Mouse (Mus musculus): ENCODE data around the gene Slc37a2. TPM values are rescaled to one million over a fixed set of nuclear protein-coding genes. Genes with fewer than 3 reads are reported as not detected.

The Slc37a2 gene
- polyA plus RNA-seq, 1 experiment, result 7.3 TPM

DNA sequence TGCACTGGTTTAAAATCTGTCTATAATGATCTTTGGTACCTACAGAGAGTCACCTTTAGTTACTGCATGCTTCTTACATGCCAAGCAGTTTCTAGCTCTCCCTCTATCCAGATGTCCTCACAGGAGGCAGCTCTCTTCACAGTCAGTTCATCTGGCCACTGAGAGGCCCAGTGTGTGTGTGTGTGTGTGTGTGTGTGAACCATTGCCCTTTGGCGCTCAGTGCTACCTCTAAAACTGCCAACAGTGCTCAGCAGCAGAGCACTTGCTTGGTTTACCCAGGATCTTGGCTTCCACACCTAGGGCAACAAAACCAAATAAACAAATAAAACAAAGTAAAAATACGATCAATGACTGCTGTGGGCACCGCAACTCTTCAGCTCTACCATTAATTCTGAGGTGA, 5.6 kb downstream of the Slc37a2 start:
- H3K4me1 ChIP-seq (ENCODE audit: control insufficient read depth, insufficient read depth, low read length), result peaks cover 3% of the 10 kb centered on the region; the same call in 1 of the 2 replicates
- H3K4me3 ChIP-seq (replicated peaks; ENCODE audit: control insufficient read depth, low read depth, low read length), result no peak overlapping the region
- TF ChIP-seq CTCF (IDR thresholded peaks at IDR 0.05; ENCODE audit: control insufficient read depth, insufficient read depth, low read length), result no peak
- no peak for TF ChIP-seq POLR2A (IDR thresholded peaks at IDR 0.05; ENCODE audit: borderline replicate concordance, control insufficient read depth, low read depth, low read length)
- no peak overlapping the region for H3K27ac ChIP-seq (ENCODE audit: control insufficient read depth, insufficient read depth, low read depth, low read length, poor library complexity)
- WGBS, result 87% methylated on average over 3 of the region's 3 CpGs

DNA sequence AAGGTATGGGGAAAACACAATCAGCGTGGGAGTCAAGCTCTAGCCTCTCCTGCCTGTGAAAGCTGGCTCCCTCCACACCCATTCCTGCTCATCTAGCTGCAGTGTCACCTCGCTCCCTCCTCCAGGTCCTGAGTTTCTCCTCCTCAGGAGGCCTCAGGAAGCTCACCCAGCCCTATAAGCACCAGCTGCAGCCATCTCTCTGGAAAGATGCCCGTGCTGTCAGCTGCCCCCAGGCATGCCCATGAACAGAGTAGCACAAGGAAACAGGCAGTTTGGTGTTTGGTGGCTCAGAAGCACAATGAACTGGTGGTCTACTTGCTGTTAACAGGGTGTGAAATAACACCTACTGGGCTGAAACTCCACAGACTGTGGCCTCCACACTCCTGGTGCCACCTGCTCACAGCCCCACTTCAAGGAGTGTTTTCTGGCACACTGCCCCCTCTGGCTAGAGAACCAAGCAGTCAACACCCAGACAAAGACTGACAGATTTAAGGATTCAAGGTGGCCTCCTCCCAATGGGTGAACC, 7.1 kb downstream of the Slc37a2 start:
- Histone ChIP-seq H3K4me1 (ENCODE audit: control insufficient read depth, insufficient read depth, low read length) (peaks cover 3% of the 10 kb centered on the region), H3K27ac (ENCODE audit: control insufficient read depth, insufficient read depth, low read depth, low read length, poor library complexity) (no peak overlapping the region), H3K4me3 (replicated peaks; ENCODE audit: control insufficient read depth, low read depth, low read length) (no peak overlapping the region)
- WGBS, result 57% methylated on average over 3 of the region's 3 CpGs
- no peak for TF ChIP-seq POLR2A (IDR thresholded peaks at IDR 0.05; ENCODE audit: borderline replicate concordance, control insufficient read depth, low read depth, low read length)
- TF ChIP-seq CTCF (IDR thresholded peaks at IDR 0.05; ENCODE audit: control insufficient read depth, insufficient read depth, low read length), result peak; percentile 19; the same call in 1 of the 2 replicates

DNA sequence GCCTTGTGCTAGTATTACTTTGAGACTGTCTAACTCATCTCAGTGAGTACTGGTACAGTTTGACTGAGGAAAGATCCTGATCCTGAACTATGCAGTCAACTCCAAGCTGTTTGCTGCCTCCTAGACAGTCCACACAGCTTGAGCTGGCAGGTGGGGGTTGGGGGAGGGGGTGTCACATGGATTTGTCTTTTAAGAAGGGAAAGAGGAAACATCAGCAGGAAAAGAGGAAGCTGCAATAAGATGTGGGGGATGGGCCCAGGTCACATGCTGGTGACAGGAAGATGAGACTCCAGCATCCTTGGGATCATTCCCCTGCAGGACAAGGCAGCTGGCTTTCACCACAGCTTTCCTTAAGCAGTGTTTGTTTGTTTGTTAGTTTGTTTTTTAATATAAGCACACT, 8.1 kb downstream of the Slc37a2 start:
- no peak overlapping the region for H3K4me3 ChIP-seq (replicated peaks; ENCODE audit: control insufficient read depth, low read depth, low read length)
- H3K27ac ChIP-seq (ENCODE audit: control insufficient read depth, insufficient read depth, low read depth, low read length, poor library complexity), result peak overlapping the region; percentile 13; the same call in 1 of the 2 replicates
- peaks cover 3% of the 10 kb centered on the region for H3K4me1 ChIP-seq (ENCODE audit: control insufficient read depth, insufficient read depth, low read length)
- no peak for TF ChIP-seq CTCF (IDR thresholded peaks at IDR 0.05; ENCODE audit: control insufficient read depth, insufficient read depth, low read length)
- no peak for TF ChIP-seq POLR2A (IDR thresholded peaks at IDR 0.05; ENCODE audit: borderline replicate concordance, control insufficient read depth, low read depth, low read length)

DNA sequence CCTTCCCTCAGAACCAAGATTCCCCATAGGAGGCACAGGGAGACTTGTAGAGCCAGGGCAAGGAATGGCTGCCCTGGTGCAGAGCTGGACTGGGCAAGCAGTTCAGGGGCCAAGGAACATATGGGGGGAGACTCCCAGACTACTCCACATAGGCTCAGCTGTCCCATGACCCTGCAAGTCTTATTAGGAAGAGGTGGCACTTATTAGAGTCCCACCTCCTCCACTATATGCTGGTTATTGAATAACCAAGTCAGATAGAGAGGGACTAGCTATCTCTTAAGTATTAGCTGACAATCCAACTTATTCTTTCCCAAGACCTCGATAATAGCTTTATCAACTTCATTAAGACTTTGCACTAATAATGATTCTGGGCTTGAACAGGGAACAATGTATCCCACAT, 9.7 kb downstream of the Slc37a2 start:
- no peak overlapping the region for H3K27ac ChIP-seq (ENCODE audit: control insufficient read depth, insufficient read depth, low read depth, low read length, poor library complexity)
- TF ChIP-seq CTCF (IDR thresholded peaks at IDR 0.05; ENCODE audit: control insufficient read depth, insufficient read depth, low read length) (no peak), POLR2A (IDR thresholded peaks at IDR 0.05; ENCODE audit: borderline replicate concordance, control insufficient read depth, low read depth, low read length) (no peak)
- H3K4me3 ChIP-seq (replicated peaks; ENCODE audit: control insufficient read depth, low read depth, low read length), result no peak overlapping the region
- peaks cover 3% of the 10 kb centered on the region for H3K4me1 ChIP-seq (ENCODE audit: control insufficient read depth, insufficient read depth, low read length)
- WGBS, result 85% methylated on average over 1 of the region's 1 CpGs

DNA sequence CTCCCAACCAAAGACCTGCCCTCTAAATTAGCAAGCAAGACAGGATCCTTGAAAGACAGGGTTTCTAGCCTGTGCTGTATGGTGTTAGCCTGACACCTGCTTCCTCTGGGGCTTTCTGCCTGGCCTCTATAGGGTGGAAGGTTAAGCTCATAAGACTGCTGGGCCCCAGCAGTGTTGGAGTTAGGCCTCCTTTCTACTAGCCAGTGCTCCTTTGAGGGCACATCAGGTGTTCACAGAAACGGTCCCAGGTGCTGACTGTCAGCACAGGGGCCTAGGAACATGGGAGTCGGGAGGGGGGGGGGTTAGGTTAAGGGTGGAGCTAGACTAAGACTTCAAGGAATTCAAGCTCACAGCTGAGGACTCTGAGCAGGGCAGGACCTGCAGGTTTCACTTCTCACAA, 10.1 kb downstream of the Slc37a2 start:
- peaks cover 3% of the 10 kb centered on the region for H3K4me1 ChIP-seq (ENCODE audit: control insufficient read depth, insufficient read depth, low read length)
- TF ChIP-seq POLR2A (IDR thresholded peaks at IDR 0.05; ENCODE audit: borderline replicate concordance, control insufficient read depth, low read depth, low read length), result no peak
- no peak for TF ChIP-seq CTCF (IDR thresholded peaks at IDR 0.05; ENCODE audit: control insufficient read depth, insufficient read depth, low read length)
- no peak overlapping the region for H3K27ac ChIP-seq (ENCODE audit: control insufficient read depth, insufficient read depth, low read depth, low read length, poor library complexity)
- WGBS, result 62% methylated on average over 2 of the region's 2 CpGs
- H3K4me3 ChIP-seq (replicated peaks; ENCODE audit: control insufficient read depth, low read depth, low read length), result no peak overlapping the region

DNA sequence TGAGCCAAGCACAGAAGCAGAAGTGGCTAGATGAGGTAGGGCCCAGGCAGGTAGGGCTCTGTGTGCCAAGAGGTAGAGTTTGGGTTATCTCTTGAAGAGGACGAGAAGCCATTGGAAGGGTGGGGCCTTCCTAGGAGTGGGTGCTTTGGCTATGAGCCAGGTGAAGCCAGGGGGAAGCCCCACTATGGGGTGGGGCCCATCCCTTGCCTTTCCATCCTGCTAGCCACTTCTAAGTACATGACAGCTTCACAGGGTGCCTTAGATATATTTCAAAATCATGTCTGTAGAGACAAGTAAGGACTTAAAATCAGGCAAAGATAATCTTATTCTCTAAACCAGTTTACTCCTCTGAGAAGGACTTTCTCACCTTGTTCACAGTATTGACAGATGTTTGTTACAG, 10.9 kb downstream of the Slc37a2 start:
- Histone ChIP-seq H3K4me3 (replicated peaks; ENCODE audit: control insufficient read depth, low read depth, low read length) (no peak overlapping the region), H3K27ac (ENCODE audit: control insufficient read depth, insufficient read depth, low read depth, low read length, poor library complexity) (no peak overlapping the region), H3K4me1 (ENCODE audit: control insufficient read depth, insufficient read depth, low read length) (peaks cover 3% of the 10 kb centered on the region)
- WGBS, result 58% methylated on average over 1 of the region's 1 CpGs
- TF ChIP-seq POLR2A (IDR thresholded peaks at IDR 0.05; ENCODE audit: borderline replicate concordance, control insufficient read depth, low read depth, low read length) (no peak), CTCF (IDR thresholded peaks at IDR 0.05; ENCODE audit: control insufficient read depth, insufficient read depth, low read length) (no peak)

DNA sequence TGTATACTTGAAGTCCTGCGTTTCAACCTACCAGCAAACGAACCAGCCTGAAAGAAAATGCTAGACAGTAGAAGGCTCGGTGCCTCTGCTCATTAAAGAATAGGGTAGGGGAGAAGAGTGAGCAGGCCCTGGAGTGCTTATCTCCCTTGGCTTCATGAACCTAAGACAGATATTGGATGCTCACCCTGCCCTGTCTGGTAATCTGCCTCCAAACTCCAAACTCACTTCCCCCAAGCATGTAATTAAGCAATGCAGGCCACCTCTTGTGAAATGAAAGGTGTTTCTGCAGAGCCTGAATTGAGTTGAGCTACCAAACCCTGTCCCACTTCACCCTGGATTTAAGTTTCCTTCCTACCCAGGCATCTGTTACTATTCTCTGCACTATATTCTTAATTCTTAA, 12.8 kb downstream of the Slc37a2 start:
- WGBS, result 81% methylated on average over 3 of the region's 3 CpGs
- Histone ChIP-seq H3K4me3 (replicated peaks; ENCODE audit: control insufficient read depth, low read depth, low read length) (no peak overlapping the region), H3K4me1 (ENCODE audit: control insufficient read depth, insufficient read depth, low read length) (peaks cover 3% of the 10 kb centered on the region)

DNA sequence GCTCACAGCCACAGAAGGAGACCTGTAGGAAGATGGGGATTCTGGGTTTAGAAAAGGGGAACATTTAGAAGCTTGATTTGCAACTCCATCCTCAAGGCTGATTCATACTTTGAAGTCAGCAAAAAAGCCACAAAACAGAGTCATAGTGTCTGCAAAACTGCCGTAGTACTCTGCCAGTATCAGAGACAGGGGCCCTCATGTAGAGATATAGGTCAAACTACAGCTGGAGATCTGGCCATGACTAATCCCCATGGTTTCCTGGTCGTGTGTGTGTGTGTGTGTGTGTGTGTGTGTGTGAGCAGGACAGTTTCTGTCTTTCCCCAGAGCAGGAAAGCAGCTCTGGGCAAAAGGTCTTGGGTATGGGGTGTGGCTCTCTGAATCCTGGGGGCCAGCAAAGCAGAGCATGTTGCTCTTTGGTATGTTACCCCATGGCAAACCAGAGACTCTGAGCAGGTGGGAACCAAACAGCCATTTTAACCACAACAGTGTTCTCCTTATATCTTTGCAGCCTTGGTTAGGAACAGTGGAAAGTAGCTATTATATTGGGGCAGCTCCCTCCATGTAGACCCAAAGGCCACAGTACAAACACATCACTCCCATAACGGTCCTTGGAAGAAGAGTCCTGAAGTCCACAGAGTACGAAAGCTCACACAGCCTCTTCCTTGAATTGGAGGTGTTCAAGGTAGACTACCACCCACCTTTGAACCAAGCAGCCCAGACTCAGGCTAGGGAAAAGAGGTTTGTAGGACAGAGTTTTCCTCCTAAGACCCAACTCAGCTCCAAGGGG, 19.4 kb downstream of the Slc37a2 start:
- Histone ChIP-seq H3K4me3 (replicated peaks; ENCODE audit: control insufficient read depth, low read depth, low read length) (no peak overlapping the region), H3K27ac (ENCODE audit: control insufficient read depth, insufficient read depth, low read depth, low read length, poor library complexity) (no peak overlapping the region; the same call in 1 of the 2 replicates), H3K4me1 (ENCODE audit: control insufficient read depth, insufficient read depth, low read length) (peaks cover 5% of the 10 kb centered on the region; the same call in 1 of the 2 replicates)
- 47% methylated on average over 4 of the region's 4 CpGs for WGBS
- TF ChIP-seq CTCF (IDR thresholded peaks at IDR 0.05; ENCODE audit: control insufficient read depth, insufficient read depth, low read length) (no peak), POLR2A (IDR thresholded peaks at IDR 0.05; ENCODE audit: borderline replicate concordance, control insufficient read depth, low read depth, low read length) (no peak)

More for the DNA sequence above, 12.8 kb downstream of the Slc37a2 start:
- H3K27ac ChIP-seq (ENCODE audit: control insufficient read depth, insufficient read depth, low read depth, low read length, poor library complexity), result no peak overlapping the region; the same call in 1 of the 2 replicates
- TF ChIP-seq CTCF (IDR thresholded peaks at IDR 0.05; ENCODE audit: control insufficient read depth, insufficient read depth, low read length) (no peak), POLR2A (IDR thresholded peaks at IDR 0.05; ENCODE audit: borderline replicate concordance, control insufficient read depth, low read depth, low read length) (no peak)

Data from bone marrow, adult 2 months (tissue).